Mouse (Mus musculus) cerebellum, postnatal 10 days (tissue): ENCODE measurements at regions not wholly inside any gene's neighbourhood (a gene's known extent, or its start where the extent isn't known, plus 50 kb on each side); places are given as distances from the start of the nearest gene placed in this dataset.

ENCODE experiments used
- DNase-seq, 2 experiments: peaks; one replicate each; pipeline ENCODE4 v3.0.0; 2021; ENCODE audit warnings: mixed read lengths in 2 of 2

DNA sequence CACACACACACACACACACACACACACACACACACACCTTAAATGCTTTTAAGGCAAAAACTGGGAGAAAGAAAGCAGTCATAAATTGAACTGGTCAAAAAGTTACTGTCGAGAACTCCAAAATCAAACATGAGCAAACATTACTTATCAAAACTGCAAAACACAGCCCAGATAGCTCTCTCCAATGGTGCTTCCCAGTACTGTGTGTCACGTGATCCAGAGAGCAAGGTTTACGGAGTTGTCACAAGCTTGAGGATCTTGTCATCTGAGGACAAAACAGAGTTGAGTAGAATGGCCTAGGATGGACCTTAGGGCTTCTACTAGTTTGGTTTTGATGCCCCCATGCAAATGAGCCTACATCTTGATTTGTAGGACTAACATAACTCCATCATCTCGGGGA, 102.3 kb upstream of the Bcl6 start:
- DNase-seq: no peak

DNA sequence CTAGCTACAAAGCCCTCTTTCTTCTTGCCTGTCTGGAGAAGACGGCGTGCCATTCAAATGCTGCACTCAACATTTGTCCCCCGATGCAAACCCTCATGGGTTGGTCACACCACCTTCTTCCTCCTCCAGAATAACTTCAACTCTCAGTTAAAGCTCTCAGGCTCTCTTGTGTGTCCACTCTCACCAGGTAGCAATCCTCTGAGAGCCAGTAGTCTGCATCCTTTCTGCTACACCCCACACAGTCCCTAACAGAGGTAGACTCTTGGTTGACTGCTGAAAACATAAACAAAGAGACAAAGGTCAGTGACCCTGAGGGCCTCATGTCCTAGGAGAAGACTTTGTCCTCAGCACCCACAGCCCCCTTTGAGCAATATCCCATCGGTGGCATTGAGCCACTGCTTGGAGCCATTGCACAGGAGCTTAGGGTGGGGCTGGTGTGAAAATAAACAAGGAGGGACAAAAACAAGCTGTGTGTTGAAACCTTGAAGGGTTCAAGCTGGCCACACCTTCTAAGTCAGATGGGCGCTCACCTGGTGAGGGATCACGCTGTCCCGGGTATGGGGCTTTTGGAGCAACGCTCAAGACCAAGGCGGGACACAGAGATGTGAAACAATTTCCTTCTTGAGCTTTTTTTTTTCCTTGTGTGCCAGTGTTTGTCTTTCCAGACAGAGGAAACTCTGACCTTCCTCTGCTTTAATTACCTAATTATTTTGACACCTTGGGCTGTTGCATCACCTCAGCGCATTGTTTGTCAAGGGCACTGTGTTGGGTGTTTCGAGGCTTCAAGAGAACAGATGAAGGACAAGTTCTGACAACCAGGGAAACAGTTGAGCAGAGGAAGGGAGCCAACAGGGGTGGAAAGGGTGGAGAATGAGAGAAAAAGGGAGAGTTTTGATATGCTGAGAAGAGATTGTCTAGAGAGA, 101.4 kb upstream of the Bcl6 start:
- no peak for DNase-seq

DNA sequence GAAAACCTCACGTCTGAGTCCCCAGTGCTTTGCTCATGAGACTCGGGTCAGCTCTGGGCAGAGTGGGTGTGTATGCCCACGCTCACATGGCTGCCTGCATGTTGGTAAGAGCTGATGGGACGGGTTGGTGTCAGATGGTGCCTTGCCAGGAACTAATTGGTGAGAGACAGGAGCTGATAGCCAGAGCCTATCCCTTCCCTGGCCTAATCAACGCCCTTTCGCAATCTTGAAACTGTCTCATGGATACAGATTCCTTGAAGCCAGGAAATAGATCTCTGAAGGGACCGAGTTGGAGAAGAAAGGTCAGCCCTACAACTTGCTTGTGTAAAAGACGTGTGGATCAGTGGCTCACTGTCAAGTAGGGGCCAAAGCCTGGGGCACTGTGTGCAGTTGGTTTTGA, 95.3 kb upstream of the Bcl6 start:
- DNase-seq: no peak

DNA sequence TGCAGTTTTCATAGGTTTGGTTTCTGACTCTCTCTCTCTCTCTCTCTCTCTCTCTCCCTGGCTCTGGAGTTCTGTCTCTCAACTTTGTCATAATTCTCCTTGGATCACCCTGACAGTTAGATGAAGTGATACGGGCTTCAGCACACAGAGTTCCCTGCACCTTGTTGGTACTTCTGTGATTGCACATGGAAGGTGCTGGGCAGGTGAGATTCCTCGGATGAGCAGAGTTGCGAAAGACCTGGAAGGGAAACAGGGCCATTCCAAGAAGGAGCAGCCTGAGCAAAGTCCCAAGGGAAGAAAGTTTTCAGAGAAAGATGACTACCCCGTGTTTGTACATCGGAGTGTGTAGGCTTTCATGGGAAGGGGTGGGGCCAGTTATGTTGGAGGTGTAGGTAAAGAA, 91.8 kb upstream of the Bcl6 start:
- DNase-seq: no peak

DNA sequence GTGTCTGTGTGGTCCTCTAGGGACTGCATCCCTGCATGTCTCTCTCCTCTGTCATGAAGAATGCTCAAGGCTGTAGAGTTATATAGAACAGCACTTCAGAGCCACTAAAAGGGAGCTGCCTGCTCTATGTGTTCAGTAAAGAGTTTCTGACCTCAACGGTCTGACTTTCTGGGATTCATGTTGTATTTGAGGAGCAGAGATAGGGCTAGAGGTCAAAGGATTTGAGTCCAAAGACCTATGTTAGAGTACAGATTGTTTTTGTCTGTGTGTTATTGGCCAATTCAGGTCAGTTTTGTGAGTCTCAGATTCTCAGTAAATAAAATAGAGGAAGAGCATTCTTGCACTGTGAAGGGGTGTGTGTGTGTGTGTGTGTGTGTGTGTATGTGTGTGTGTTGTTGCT, 90.0 kb upstream of the Bcl6 start:
- DNase-seq: no peak

DNA sequence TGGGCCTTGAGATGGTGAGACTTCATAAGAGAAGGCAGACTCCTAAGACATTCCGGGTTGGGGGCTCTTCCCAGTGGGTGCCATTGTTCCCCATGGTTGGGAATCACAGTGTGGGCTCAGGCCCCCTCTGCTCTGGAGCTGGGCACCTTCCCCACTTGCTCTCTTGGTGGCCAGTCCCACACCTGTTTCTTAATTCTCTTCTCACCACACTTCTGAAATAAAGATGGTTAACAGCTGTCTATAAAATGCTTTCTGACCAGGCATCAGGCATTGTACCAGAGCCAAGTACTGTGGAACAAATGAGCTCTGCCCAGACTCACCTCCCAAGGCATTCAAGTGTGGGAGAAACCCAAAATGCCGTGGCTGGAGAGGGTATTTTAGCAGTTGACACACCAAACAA, 88.8 kb upstream of the Bcl6 start:
- DNase-seq: no peak

DNA sequence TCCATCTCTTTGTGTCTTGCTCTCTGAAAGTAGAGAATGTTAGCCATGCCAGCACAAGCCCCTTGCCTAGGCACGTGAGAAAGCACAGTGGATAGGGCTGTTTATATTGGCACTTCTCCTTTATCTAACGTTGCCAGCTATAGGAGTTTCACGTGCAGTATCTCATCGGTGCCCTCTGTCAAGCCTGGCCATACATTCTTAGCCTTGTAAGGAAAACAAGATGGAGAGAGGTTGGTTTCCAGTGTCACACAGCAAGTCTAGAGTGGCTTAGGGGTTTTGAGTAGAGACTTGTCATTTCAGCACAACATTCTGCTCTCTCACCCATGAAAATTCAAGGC, 88.1 kb upstream of the Bcl6 start:
- DNase-seq: no peak

DNA sequence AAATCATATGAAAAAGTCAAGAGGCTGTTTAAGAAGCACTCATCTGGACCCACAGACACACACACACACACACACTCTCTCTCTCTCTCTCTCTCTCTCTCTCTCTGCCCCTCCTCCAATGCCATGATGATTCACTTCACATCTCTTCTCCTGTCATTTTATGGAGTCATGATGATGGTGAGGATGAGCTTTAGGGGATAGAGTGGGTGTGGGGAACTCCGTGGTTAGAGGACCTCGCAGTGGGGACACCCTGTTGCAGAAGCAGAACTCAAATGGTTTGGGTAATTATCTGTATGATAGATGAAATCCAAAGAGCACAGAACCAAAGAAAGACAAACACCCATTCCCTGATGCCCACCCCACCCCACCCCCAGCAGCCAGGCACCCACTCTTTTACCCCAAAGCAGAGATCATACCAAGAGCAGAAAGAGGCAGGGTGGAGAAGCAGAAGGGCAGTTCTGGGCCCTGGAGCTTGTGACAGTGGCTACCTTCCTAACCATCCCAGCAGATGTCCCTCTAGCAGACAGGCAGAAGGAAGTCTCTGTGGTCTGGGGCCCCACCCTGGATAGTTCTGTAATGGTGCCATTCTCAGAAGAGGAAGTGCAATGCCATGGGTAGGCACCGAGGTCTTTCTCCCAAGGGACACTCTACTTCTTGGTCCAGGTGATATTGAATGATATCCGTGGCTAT, 87.6 kb upstream of the Bcl6 start:
- no peak for DNase-seq

DNA sequence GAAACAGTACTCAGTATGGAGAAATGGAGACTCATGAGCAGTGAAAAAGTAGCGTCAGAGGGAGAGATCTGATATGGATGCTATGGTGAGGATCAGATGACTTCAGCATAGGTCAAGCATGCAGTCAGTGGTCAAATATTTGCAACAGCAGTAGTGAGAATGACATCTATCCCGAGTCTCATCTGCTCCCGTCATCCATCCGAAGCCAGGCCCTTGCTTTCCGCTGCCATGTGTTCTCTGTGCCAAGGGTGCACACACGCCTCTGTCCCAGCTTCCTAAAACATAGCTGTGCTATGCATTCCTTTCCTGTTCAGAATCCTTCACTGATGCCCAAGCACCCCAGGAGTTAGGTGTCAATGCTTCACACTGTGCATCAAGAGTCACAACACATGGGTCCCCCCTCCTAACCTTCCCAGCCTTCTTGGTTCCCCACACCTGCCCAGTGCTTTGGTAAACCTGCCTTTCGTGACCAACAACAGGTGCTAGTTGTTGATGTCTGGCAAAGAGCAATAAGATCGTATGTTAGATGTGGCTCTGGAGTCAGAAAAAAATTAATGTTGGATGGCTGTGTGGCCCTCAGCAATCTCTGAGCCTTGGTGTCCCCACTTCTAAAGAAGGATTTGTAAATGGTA, 85.1 kb upstream of the Bcl6 start:
- no peak for DNase-seq

DNA sequence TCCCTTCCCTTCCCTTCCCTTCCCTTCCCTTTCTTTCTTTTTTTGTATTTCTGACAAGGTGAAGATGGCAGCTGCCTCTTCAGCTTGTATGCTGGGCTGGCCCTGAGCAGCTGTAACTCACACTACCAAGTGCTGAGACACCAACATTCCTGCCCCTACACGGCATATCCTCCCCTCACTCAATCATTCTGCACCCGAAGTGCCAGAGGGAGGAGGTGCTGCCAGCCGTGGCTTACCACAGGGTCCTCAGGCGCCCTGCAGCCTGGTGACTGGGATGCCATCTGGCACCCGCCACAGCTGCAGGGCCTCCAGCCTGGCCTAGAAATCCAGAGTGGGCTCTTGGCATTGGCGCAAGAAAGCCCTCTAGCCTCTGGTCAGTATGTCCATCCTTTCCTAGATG, 84.4 kb upstream of the Bcl6 start:
- DNase-seq: peak; percentile 29 to 50

DNA sequence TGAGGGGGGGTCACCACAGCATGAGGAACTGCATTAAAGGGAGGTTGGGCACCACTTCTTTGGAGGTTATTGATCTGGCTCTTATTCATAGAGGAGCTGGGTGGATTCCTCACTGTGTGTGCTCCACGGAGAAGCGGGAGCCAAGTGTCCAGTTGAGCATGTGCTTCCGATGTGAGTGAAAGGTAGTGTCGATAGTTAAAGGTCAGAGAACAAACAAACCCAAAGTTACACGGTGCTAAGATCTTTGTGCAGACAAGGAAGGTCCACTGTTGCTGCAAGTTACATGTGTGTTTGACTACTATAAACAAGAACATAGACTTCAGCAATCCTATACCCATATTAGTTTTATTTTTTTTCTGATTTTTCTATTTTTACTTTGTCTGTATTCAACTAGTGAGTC, 80.8 kb upstream of the Bcl6 start:
- DNase-seq: no peak

DNA sequence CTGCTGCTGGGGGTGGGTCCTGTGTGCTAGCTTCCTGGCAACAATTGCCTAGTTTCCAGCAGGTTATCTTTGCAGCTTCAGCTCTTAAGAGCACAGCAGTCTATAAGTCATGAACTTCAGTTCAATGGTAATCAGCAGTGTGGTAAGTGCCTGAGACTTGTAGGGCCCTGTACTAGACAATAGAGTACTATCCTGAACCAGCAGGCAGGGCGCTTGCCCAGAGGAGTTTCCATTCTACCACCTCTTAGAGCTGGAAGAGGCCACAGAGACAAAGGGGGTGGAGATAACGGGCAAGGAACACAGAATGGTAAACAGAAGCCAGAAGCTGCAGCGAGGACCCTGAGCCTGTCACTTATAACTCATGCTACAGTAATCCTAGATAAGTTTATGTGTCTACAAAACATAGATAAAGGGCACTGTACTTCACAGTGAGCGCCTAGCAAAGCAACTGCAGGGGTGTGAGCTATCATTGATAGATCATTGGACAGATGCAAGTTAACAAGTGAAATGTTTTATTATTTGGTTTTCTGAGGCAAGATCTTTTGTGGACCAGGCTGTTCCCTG, 79.7 kb upstream of the Bcl6 start:
- no peak for DNase-seq

DNA sequence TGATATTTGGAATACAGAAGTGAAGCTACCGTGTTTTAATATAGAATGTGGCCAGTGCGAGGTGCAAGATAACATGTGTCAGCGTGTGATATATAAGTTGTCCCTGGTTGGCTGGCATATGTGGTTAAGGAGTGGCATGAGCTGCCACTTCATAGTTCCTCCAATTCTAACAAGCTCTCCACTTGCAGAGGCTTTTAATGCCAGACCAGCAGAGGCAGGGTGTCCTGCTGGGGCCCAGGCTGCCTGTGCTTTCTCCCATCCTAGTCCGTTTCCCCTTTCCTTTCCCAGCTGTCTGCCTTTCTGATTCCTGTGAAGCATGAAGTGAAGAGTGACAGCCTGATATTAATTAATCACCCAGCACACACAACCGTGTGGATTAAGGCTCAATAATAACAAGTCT, 73.7 kb upstream of the Bcl6 start:
- peak; percentile 59 to 66 for DNase-seq

DNA sequence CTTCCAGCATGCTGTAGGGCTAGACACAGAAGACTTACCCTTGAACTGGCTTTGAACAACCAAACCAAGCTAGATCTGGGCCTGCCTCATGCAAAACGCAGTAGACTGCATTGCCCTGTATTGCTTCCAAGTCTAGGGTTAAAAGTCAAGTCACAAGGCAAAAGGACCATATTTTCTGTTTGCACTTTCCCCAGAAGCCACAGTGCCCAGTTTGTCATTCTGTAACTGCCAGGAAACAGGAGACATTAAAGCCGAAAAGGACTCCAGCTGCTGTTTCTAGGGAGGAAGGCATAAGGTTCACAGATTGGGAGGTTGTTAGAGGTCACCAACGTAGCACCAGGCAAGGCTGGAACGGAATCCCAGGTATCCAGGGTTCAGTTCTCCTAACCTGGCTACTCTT, 72.8 kb upstream of the Bcl6 start:
- no peak for DNase-seq

DNA sequence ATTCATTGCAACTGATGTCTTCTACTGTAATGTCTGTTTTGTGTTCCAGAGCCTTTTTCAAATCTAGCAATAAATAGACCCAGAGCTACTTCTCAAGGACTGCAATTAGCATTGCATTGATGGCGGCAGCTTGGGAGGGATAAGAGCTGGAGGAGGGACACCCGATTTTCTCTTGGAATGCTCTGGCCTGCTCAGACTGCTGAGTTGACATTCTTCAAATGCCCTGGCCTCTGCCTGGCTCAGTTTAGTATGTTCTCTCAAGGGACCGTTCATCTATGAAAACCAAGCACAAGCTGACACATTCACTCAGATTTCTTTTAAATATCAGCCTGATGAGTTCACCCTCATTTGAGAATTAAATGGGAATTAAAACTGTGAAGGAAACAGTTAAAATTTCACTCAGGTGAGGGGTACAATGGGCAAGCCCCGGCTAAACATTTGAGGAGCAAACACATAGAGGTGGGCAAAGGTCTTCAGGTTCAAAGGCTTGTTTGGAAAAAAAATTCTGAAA, 70.5 kb upstream of the Bcl6 start:
- no peak for DNase-seq

DNA sequence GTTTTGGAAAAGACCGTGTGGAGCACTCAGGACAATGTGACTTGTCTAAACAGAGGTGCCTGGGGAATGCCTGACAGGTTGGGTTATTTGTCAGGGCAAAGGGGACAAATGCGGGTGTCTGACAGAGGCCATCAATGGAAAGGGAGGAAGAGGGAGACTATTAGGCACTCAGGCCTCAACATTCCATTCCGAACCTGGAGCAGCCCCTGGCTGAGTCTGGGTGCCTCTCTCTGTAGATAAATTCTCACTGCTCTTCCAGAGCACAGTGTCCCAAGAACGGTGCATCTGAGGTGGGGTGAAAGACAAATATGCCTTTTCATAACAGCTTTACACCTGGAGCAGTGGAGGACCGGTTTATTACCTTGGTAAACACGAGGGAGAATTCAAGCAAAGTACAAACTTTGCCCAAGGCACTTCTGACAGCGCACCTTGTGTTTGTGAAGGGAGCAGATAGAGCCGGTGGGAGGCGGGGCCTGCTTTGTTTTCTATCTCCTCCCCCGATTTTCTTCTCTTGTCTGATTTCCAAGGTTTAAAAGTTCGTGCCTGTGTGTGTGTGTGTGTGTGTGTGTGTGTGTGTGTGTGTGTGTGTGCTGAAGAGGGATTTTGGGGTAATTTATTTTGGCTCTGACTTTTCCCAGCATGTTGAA, 68.4 kb upstream of the Bcl6 start:
- no peak for DNase-seq

DNA sequence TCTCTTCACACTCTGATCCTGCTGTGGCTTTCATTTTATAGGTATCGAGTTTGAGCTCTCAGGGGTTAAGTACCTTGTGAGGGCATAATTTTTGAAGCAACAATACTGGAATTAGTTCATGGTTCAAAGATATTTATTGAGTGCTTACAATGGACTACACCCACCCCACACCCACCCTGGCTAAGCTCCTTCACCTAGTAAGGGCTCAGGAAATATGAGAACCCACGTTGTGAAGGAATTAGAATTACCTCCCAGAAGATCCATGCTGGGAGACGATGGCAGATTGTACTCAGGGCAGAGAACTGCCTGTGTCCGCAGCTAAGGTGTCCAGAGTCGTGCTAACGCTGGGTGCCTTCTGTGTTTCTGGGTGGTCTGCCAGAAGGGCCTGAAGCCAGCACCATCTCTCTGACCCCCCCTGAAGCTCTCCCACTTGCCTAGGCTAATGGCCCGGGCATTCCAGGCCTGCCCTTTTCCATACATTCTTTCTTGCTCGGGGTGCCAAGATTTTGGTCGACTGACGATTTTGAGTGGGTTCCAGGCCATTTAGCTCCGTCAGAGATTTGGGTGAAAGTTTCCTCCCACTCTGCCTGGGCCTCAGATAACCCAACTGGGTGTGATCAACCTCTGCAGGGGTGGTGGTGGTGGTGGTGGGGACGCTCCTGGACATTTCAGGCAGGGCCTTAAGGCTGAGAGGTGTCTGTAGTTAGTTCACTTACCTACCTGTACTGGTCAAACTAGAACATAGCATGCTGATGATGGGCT, 67.7 kb upstream of the Bcl6 start:
- DNase-seq: peak; percentile 52 to 55

DNA sequence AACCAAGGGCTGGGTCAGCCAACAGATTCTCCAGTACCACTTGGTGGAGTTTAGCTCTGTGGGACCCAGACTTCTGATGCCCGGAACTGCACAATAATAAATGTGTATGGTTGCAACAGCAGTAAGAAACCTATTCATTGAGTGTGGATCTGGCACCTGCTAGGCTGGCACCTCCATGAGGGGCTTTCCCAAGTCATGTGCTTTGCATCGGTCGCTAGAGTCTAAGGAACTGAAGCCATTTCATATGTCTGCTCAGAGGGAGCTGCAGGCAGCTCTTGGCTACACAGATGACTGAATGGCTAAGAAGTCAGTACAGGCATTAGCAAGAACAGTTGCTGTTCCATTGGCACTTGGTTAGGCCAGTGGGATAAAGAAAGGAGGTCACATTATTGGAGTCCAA, 65.6 kb upstream of the Bcl6 start:
- no peak for DNase-seq

DNA sequence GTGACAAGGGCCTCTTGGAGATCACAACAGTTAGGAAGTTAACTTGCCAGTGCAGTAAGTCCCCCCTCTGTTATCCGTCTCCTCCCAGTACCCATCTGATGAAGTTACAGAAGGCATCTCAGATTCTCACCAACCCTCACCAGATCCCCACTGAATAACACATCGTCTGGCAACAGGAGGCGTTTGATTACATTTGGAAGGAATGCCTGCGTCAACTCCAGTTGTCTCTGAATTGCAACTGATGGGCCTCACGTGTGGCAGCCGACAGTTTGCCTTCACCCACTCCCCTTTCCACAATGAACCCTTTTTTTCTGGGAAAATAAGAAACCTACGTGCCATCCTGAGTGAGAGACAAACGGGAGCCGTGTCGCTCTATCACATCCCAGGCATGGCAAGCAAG, 64.8 kb upstream of the Bcl6 start:
- no peak for DNase-seq

DNA sequence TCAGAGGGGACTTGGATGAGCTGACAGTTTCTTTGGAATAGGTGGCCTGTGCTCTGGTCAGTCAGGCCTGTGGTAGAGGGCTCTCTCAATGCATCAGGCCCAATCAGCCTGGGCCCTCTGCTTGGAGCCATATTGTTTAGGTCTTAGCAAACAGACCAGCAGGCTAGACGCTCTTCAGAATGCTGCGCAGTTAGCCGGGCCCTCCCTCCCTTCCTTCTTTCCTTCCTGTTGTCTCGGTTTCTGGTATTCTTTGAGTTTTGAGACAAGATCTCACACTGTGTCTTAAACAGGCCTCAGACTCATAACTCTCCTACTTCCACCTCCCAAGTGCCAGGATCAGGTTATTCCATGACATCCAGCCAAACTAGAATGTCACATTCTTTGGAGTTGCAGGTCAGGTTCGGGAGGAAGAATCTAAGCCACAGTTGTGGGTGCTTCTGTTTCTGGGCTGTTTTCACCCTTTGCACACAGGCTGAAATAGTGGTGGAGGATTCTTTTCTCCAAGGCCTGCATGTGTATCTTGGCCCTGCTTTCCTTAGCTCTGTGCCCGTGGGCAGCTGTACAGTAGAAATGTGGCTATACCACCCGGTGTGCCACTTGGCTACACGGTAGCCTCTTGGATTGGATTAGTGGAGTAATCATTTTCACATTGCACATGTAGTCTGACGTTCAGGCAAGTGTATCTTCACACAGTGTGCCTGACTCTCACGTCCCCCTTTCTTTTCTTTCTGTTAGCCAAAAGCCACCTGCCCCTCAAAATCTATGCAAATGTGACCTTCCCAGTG, 62.4 kb upstream of the Bcl6 start:
- peak; percentile 69 to 84 for DNase-seq

DNA sequence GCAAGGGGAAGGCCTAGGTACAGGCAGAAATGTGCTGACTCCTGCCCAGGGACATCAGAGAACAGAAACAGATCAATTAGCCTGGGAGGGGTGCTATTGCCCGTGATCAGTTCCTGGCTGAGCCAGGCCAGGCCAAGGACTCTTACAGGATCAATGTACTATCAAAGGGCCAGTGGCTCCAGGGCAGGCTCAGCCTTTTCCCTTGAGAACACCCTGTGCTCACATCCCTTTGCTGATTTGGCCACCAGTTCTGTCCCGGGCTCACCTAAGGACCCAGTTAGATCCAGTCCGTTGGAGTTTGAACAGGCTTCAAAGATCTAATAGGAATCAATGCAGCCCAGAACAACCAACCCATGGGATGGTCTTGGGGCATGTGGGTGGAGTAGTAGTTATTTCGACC, 55.1 kb upstream of the Bcl6 start:
- DNase-seq: no peak
